Mouse (Mus musculus): ENCODE measurements around the gene Flywch2.

Flywch2 gene

DNA sequence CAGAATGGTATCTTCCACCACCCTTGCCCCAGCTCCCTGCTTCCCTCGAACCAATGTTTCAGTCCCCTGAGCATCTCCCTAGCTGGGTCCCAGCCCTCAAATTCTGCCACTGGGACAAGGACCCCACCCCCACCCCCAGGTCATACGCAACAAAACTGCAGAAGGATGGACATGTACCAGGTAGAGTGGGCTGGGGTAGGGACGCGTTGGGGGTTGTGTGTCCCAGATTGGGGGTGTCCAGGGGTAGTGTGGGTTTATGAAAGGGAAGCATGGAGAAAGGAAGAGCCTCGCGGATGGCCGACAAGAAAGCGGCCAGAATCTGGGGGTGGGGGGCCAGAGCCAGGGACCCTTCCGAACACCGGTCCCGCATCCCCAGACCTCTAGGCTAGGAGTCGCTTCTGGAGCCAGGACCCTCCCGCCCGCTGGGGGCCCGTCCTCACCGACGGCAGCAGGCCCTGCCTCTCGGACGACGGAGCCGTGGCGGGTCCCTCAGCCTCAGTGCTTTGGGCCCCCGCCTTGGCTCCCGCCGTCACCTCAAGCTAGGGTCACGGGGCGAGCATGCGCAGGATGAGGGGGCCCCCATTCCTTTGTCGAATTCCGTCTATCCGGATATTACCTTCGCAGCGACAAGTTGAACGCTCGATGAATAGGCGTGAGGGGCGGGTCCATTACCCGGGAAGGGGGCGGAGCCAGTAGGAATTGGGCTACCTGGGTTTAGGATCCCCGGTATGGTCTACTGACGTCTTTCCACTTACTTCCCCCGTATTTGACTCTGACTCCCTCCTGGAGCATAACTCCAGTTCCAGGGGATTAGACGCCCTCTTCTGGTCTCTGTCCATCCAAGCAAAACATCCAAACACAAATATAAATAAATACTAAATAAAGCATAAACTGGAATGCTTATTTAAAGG lies at the start of gene Flywch2:
Gene Flywch2 (minus strand): TSS at position 521 of the 911 bp plus-strand sequence.
- DNase-seq, result peak; percentile 91 to 97

GRCm38 (mm10) chr17:23831201-23831600 lies 45.3 kb upstream of the Flywch2 start:
- DNase-seq, result no peak

GRCm38 (mm10) chr17:23829064-23829619 lies 43.3 kb upstream of the Flywch2 start, which contains the start of gene Elob:
Elob (minus strand) TSS chr17:23829136.
- peak; percentile 82 to 88 for DNase-seq

GRCm38 (mm10) chr17:23828271-23829001 lies 42.6 kb upstream of the Flywch2 start:
- DNase-seq, result peak in 1 of 2 experiments; percentile 51

DNA sequence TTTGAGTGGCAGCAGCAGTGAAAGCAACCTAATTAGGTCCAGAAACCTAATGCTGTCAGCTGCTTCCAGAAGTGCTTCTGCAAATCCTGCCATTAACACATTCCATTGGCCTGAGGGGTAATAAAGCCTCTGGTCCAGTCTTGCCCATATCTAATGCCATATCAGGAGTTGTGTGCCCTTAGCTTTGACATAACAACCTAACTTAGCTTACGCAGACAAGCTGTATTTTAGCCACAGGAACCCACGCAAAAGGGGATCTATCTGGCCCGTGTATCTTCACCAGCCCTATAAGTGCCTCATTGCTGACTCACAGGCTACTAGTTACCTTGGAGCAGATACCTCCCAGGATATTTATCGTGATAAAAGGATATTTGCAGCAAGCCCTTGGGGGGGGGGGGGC lies 39.7 kb upstream of the Flywch2 start:
- DNase-seq, result no peak

DNA sequence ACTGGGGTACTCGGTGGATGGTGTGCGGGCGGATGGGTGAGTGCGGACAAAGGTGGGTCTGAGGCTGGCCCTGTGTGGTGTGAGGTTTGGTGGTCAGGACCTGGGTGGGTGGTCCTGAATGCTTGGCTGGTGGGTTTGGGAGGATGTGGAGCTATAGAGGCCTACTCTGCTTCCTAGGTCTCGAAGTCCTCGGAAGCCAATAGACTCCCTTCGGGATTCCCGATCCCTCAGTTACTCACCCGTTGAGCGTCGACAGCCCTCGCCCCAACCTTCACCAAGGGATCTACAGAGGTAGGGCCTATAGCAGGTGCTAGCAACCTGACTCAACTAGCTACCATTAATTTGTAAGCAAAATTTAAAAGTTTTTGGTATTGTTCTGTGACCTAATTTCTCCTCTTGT lies 37.7 kb upstream of the Flywch2 start:
- DNase-seq, result no peak

DNA sequence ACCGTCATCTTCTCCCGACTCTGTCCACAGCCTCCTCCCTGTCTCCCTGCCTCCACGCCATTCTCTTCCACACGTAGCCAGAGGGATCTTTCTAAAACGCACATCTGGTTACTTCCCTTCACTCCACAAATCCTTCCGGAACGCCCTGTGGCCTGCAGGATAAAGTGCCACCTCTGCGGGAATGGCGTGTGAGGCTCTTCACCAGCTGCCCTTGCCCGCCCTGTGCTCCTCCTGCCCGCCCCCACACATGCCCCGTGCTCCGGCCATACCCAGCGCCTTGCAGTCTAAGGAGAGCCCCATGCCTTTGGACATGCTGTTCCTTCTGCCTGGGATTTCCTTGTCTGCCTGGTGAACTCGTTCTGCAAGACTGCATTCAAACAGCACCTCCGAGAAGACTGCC lies 37.1 kb upstream of the Flywch2 start:
- DNase-seq, result no peak

GRCm38 (mm10) chr17:23822094-23822493 lies 36.2 kb upstream of the Flywch2 start:
- DNase-seq, result no peak

- no peak for DNase-seq
Observed at GRCm38 (mm10) chr17:23820731-23821130, 34.9 kb upstream of the Flywch2 start.

DNA sequence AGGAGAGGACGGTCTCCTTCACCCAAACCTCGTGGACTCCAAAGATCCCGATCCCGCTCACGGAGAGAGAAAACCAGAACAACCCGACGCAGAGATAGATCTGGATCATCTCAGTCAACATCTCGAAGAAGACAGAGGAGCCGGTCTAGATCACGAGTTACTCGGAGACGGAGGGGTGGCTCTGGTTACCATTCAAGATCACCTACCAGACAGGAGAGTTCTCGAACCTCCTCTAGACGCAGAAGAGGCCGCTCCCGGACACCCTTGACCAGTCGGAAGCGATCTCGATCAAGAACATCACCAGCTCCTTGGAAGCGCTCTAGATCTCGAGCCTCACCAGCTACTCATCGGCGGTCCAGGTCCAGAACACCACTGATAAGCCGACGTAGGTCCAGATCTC lies 33.4 kb upstream of the Flywch2 start:
- DNase-seq, result no peak

DNA sequence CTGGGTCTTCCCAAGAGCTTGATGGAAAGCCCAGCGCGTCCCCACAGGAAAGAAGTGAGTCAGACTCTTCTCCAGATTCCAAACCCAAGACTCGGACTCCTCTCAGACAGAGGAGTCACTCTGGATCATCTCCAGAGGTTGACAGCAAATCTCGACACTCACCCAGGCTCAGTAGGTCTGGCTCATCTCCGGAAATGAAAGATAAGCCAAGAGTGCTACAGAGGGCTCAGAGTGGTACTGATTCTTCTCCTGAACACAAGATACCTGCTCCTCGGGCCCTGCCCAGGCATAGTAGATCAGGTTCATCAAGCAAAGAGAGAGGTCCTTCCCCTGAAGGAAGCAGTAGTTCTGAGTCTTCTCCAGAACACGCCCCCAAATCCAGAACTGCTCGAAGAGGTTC lies 32.7 kb upstream of the Flywch2 start:
- DNase-seq, result no peak

GRCm38 (mm10) chr17:23815641-23816040 lies 29.8 kb upstream of the Flywch2 start:
- no peak for DNase-seq

- no peak for DNase-seq
Observed at GRCm38 (mm10) chr17:23807918-23808317, 22.0 kb upstream of the Flywch2 start.

DNA sequence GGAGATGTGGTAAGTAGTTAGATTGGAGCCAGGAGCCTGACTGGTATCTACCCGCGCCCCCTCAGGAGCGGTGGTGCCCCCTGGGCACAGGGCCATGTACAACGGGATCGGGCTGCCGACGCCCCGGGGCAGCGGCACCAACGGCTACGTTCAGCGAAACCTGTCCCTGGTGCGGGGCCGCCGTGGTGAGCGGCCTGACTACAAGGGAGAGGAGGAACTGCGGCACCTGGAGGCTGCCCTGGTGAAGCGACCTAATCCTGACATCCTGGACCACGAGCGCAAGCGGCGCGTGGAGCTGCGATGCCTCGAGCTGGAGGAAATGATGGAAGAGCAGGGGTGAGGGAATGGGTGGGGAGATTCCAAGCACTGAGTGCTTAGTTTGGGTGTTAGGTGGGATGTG lies 21.0 kb upstream of the Flywch2 start:
- DNase-seq, result peak; percentile 67 to 71

GRCm38 (mm10) chr17:23804426-23805085 lies 18.7 kb upstream of the Flywch2 start:
- DNase-seq, result no peak

GRCm38 (mm10) chr17:23803366-23804041 lies 17.6 kb upstream of the Flywch2 start:
- peak; percentile 61 to 83 for DNase-seq

GRCm38 (mm10) chr17:23802746-23803365 lies 17.0 kb upstream of the Flywch2 start:
- peak; percentile 97 to 99 for DNase-seq

- DNase-seq, result no peak
Observed at GRCm38 (mm10) chr17:23801627-23802026, 15.7 kb upstream of the Flywch2 start.

DNA sequence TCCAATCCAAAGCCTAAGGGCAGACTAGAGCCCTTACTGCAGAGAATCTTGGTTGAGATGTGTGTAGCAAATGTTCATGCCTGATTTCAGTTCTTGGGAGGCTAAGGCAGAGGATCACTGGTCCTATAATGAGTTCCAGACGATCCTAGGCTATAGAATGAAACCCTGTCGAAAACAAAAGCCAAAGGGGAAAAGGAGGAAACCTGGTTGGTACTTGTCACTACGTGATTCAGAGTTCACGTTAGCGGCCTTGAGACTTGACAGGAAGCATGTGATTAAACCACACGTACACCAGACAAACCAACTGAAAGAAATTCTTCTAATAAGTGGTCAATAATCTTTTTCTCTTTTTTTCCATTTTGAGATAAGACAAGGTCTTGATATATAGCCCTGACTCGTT lies 11.4 kb upstream of the Flywch2 start:
- DNase-seq, result no peak

DNA sequence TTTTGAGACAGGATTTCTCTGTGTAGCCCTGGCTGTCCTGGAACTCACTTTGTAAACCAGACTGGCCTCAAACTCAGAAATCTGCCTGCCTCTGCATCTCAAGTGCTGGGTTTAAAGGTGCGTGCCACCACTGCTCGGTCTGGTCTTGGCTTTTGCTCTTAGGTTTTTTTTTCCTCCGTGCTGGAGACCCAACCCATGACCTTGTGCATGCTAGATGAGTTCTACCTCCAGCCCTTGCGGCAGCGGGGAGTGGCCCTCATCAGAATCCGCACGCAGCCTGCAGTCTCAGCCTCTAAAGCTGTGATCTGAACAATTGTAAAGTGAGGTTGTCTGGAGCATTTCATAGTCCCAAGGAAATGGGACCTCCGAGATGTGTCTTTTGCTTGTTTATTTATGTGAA lies 9.4 kb upstream of the Flywch2 start:
- no peak for DNase-seq

GRCm38 (mm10) chr17:23791079-23791357 lies 5.1 kb upstream of the Flywch2 start:
- DNase-seq, result peak in 1 of 2 experiments; percentile 35

Measured in cerebellum, adult 18-20 months (tissue).